Mouse (Mus musculus): ENCODE data around the gene Mxra8.

The Mxra8 gene

DNA sequence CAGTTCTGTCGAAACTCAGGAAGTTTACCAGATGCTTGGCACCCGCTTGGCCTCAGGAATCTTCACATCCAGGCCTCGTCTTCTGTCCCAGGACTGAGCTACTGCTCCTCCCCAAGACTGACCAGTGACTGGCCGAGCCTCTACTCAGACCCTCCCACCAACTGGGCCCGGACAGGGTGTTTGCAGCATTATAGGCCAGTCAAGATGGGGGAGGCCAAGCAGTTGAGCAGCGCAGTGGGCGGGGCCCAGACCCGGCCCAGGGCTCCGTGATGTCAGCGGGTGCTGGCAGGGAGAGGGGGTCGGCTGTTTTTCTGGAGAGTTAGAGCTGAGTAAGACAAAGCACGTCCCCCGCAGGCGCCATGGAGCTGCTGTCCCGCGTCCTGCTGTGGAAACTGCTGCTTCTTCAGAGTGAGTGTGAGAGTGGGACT lies at the start of gene Mxra8:
Gene Mxra8, plus strand, starts transcription at position 198 of the 428 bp plus-strand sequence.
- peak; percentile 97 for DNase-seq

DNA sequence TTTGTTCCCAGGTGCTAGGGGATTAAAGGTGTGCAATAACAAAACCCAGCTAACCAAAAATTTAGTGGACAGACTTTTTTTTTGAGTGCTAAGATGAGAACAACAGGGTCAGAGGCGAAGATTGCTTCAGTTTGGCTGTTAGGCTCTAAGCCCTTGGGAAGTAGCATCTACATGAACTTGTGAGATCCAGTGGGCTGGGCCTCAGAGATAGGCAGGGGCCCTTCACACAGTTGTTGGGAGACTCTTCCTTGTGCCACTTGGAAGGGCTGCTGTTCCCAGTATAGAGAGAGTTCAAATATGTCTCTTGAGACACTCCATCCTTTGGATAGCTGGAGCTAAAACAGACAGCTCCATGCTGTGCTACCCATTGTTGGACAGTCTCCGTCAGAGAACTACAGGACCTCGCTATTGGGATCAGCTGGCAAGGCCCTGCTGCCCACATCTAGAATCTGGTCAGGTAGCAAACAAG lies 49.4 kb upstream of the Mxra8 start, which contains the start of gene Ankrd65:
Gene Ankrd65, plus strand, starts transcription at position 419 of the 469 bp plus-strand sequence.
- no peak for DNase-seq

DNA sequence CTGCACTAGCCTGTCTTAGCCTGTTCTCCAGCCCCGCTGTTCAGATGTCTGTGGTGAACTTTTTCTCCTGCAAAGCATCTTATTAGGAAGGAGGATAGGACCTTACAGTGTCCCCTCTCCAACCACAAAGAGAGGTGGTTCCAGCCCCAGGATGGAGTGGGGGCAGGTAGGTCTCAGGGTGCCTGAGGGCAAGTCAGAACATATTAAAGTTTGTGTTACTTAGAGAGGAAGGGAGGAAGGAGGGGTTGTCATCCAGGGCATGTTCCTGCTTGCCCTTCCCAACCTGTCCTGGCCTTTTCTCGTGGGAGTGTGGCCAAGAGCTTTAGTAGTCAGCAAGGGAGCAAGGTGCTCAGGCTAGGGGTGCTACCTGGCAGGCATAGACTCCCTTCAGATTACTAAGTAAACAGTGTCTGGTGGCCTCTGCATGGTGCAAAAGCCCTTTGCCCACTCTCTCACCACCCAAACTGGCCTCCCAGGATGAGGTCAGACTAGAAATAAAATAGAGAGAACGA lies 48.8 kb upstream of the Mxra8 start:
- DNase-seq = no peak

DNA sequence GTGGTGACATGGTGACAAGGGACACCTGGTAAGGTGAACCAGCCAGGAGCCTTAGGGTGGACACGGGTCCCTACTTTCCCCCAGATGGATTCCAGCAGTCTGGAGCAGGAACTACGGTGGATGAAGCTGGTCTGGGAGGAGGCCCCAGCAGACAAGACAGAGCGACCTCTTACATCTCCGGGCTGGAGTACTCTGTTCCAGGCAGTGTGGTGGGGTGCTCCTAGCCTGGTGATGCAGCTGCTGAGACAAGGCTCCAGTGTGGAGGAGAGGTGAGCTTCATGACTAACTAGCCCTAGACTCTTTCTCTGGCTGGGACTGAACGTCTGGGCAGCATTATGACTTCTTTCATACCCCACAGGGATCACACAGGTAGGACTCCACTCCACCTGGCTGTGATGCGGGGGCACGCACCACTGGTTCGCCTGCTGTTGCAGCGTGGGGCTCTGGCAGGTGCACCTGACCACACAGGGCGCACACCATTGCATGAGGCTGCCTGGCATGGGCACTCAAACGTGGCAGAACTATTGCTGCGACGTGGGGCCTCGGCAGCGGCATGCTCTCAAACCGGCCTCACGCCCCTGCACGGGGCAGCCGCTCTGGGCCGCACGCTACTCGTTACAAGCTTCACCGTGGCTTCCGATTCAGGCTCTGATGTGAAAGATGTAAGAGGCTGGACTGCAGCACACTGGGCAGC lies 48.1 kb upstream of the Mxra8 start:
- DNase-seq = no peak

DNA sequence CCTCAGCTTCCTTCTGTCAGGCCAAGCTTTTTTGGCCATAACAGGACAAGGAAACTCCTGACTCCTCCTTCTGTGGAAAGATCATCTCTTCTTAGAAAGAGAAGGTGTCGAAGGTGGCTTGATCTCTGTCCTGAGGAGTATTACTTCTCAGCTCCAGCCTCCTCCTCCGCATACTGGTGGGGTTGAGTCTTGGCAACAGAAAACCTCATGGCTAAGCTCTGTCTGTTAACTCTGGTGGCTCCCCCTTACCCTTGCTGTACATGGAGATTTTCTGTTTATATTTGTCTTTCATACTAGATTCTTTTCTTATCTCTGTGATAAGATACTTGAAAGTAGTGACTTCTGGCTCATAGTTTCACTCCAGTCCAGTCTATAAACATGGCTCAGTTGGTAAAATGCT lies 45.8 kb upstream of the Mxra8 start:
- DNase-seq = no peak

DNA sequence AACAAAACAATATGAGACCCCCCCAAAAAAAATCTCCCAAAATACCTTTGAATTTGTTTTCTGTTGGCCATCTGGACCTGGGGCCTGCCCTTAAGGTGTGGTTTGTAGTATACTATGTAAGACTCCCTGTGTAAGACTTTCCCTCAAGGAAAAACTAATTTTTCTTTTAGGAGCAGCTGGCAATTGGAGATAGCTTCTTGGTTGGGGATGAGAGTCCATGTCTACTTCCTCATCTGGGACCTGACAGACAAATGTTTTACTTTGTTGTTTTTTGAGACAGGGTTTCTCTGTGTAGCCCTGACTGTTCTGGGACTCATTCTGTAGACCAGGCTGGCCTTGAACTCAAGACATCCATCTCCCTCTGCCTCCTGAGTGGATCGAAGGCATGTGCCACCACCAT lies 37.4 kb upstream of the Mxra8 start:
- no peak for DNase-seq

DNA sequence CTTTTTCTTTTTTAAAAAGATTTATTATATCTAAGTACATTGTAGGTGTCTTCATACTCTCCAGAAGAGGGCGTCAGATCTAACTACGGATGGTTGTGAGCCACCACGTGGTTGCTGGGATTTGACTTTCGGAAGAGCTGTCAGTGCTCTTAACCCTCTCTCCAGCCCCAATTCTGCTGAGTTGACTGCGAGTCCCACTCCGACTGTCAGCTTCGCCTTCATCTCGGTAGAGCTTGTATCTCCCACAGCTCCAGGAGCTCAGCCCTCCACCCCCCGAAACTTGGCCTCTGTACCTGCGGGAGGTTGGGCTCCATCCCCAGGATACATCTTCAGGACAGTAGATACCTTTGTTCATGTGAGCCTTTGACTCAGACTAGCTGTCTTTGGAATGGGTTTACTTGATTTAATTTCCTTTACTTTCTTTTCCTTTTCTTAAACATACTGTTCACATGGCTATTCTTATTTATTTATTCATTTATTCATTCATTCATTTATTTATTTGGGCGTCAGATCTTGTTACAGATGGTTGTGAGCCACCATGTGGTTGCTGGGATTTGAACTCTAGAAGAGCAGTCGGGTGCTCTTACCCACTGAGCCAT lies 36.6 kb upstream of the Mxra8 start, which contains the start of gene Mrpl20:
Gene Mrpl20, plus strand, starts transcription at position 138 of the 599 bp plus-strand sequence.
- DNase-seq = no peak

DNA sequence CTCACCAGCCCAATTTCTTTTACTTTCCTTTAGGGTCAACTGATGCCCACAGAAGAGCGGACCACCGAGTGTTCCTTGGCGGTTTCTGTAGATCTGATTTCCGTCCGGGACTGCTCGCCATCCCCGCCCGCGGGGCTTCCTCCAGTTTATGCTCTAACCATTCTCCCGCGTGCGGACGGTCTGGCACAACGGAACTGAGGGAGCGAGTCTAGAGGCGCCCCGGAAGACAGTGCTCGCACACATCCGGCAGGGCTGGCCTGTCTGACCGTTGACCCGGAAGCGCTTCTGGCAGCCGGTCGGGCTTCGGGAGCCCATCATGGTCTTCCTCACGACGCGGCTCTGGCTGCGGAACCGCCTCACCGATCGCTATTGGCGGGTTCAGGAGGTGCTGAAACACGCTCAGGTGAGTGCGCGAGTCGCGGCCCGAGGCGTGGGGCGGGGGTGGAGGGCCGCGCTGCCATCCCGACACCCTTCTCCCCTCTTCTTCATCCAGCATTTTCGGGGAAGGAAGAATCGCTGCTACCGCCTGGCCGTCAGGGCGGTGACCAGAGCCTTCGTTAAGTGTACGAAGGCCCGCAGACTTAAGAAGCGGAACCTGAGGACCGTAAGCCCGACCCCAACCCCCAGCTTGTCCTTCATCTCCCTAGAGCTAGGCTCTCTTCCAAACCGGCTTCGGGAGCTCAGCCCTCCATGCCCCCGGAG lies 36.0 kb upstream of the Mxra8 start:
- peak; percentile 98 for DNase-seq

DNA sequence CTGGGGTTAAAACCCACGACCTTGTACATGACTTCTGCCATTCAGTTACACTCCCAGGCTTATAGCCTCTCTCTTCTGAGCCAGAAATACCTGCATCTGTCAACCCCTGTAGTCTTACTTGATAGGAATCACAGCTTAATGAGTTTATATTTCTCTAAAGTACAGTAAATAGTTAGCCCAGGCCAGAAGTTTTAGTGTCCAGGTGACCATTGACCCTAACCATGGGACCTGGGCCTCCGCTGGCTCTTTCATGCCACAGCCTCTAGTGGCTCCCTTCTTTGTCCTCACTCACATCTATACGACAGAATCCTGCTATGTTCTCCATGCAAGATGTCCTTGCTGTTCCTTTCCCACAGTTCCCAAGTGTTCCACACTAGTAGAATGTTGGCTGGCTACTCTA lies 31.6 kb upstream of the Mxra8 start:
- no peak for DNase-seq

DNA sequence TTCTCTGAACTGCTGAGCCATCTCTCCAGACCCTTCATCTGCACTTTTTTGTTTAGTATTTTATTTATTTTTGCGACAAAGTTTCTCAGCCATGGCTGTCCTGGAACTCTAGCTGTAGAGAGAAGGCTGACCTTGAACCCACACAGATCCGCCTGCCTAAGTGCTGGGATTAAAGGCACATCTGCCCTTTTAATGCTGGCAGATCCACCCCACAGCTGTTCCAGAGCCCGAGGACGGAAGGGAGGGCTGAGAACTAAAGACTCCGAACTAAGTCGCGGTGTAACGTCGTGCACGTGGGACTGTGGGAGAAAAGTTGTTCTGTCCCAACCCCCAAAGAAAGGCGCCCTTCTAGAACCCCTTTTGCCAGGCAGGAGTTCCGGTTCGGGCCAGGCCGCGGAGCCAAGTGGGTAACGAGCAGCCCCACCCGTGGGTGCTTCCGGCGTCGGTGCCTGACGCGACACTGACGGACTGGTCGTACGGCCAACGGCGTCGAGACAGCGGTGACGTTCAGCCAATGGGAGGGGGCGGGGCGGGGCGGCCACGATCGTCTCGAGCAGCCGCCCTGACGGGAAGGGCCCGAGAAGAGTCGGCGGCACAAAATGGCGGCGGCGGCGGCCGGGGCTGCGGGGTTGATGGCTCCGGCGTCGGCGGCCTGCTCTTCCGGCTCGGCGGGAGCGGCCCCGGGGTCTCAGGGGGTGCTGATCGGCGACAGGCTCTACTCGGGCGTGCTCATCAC lies 27.4 kb upstream of the Mxra8 start, which contains the start of gene Ccnl2:
Gene Ccnl2, plus strand, starts transcription at position 561 of the 736 bp plus-strand sequence.
- peak; percentile 96 for DNase-seq

DNA sequence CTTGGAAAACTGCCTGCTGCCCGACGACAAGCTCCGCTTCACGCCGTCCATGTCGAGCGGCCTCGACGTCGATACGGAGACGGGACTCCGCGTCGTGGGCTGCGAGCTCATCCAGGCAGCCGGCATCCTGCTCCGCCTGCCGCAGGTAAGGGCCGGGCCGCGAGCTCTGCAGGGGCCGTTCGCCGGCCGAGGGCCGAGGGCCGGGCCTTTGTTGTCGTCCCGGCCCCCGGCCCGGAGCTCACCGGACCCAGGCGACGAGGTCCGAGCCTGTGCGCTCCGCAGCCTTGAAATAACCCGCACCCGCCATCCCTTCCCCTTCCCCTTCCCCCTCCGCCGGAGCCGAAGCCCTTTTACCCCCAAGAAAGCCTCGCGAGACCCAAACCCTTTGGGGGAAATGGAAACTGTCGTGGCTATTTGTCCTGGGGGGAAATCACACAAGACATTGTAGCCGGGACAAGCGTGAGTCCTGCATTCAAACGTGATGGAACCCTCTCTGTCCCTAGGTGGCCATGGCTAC lies 26.8 kb upstream of the Mxra8 start:
- DNase-seq = peak; percentile 65

DNA sequence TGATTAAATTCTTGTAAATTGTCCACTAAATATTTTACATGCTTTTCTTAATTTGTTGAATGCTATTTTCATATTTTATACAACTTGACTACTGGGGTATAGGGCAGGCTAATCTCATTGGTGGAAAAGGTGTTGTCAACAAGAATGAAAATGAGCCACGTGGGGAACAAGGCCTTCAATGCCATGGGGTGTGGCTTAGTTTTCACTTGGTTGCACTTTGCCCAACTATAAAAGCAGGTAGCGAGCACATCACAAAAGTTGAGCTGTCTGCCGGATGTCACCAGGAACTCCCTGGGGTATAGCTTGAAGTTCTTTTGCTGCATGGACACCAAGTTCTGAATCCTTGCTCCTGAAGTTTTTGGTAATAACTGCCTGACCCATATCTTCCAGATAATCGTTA lies 21.9 kb upstream of the Mxra8 start:
- no peak for DNase-seq

DNA sequence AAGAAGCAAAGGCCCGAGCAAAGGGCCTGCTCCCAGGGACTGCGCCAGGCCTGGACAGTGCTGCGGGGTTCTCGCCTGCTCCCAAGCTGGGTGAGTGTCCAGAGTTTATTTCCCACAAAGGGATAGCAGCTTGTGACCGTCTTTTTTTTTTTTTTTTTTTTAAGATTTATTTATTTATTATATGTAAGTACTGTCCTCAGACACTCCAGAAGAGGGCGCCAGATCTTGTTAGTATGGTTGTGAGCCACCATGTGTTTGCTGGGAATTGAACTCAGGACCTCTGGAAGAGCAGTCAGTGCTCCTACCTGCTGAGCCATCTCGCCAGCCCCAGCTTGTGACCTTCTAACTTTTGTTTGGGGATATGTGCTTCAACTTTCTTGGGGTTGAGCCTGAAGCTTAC lies 18.5 kb upstream of the Mxra8 start:
- DNase-seq = peak; percentile 56

DNA sequence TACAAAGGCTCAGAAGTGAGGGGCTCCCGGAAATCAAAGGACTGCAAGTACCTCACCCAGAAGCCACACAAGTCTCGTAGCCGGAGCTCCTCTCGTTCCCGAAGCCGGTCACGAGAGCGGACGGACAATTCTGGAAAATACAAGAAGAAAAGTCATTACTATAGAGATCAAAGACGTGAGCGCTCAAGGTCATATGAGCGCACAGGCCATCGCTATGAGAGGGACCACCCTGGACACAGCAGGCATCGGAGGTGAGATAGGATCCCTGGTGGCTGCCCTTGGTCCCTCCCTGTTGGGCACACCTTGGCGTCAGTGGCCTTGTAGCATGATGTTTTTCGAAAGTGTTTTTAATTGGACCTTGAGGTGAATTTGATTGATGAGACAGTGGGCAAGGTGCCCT lies 16.0 kb upstream of the Mxra8 start:
- no peak for DNase-seq

DNA sequence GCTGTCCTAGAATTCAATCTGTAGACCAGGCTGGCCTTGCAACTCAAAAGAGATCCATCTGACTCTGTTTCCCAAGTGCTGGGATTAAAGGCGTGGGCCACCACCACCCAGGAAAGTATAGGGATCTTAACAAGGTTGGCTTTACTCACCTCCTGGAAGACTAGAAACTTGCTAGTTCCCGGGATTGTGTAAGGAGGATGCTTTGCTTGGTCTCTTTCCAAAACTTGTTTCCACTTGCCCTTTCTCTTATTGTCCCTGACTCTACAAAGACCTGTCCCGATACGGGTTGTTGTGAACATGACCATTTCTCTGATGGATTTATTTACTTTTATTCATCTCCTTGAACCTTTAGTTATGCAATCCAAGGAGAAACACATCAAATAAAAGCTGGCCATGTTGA lies 9.6 kb upstream of the Mxra8 start:
- no peak for DNase-seq

DNA sequence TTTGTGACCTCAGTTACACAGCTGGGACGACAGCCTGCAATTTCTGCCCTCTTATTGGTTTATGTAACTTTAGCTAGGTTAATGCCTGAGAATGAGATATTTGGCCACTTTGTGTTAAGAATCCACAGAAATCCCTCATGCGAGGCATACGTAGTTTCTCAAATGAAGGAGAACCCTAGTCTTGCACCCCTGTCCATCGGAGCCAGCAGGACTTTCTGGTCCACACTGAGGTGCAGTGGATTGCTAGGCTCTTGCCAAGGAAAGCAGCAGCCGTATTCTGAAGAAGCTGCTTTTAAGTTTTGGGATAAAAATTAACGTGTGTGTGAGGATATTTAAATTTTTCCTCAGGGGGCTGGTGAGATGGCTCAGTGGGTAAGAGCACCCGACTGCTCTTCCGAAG lies 8.9 kb upstream of the Mxra8 start:
- no peak for DNase-seq

DNA sequence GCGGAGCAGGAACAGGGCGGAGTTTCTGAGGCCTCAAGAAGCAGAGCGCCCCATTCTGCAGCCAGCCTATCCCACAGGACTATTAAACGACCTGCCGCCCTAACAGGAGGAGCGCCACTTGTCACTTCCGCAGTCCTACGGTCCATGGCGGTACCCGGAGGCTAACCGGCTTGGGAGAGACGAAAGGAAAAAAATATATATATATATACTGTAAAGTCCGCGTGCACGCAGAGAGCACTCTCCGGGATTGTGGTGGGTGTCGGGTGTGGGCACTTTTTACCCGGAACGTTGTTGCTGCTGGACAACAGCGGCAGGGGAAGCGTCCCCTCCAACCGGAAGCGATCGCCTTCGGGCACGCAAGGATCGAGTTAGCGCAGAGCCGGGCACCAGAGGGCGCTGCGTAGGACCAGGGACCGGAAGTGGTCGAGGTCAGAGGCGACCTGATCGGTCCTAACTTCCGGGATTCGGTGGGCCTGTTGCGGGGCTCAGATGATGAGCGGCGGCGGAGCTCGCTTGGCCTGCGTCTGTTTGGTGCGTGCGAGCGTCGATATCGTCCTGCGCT lies 8.2 kb upstream of the Mxra8 start, which contains the start of gene Aurkaip1:
Gene Aurkaip1, plus strand, starts transcription at position 68 of the 562 bp plus-strand sequence.
- peak; percentile 98 for DNase-seq

DNA sequence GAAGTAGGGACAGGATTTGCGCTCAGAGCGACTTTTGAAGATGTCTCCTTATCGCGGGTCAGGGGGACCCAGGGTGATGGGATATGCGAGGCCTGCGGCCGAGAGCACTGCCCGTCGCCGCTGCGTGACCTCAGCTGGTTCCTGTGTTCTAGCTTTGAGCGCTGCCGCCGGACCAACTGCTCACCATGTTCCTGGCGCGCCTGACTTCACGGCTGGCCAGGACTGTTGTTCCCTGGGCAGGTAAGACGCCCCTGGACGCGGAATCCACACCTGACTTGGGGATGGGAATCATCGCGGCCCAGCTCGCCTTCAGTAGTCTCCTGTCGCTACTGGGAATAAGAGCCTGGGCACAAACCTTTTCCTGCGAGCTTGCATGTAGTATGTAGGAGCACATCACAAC lies 7.6 kb upstream of the Mxra8 start:
- no peak for DNase-seq

DNA sequence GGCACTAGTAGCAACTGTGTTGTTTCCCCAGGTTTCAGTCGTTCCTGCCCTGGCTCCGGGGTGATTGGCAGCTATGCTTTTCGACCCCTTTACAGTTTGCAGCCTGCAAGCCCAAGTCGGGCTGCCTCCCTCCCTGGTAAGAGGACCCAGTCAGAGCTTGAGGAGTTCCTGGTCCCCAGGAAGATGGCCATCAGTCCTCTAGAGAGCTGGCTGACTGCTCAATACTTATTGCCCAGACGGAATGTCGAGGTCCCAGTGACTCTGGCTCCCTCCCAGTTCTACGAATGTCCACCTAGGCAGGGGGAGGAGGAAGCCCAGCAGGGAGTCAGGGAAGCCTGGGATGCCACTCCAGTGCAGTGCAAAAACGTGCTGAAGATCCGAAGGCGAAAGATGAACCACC lies 7.2 kb upstream of the Mxra8 start:
- DNase-seq = no peak

DNA sequence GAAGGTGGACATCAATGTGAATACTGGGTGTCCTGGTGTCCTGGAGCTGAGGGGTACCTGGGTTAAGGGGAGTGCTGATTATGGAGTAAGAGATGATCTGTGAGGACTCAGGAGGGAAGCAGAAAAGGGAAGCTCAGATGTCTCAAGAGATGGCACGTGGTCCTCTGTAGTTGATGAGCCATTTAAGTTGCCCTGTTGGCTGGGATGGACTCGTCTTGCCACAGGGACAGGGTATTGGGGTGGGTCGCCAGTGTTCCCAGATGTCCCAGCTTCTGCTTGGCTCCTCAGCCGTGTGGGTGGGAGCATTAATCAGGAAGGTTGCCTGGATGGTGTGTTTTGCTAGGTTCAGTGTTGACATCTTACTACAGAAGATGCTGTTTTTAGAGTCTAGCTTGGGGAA lies 6.2 kb upstream of the Mxra8 start:
- no peak for DNase-seq

DNA sequence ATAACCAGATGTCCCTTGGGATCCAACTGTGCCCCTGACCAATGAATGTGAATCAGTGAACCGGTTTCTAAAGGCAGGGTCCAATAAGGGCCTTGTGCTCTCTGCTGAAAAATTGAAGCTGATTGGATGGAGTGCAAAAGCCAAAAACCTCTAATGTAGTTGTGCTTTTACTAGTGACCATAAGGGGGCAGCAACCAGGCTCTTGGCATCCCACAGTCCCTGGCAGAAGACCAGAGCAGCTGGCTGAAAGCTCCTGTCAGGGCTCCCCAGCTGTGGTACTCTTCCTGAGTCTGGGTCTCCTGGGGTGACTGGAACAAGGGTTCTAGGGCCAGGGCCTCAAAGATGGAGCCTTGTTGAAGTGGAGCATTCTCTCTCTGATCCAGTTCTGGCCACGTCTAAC lies 5.6 kb upstream of the Mxra8 start:
- peak; percentile 92 for DNase-seq

DNA sequence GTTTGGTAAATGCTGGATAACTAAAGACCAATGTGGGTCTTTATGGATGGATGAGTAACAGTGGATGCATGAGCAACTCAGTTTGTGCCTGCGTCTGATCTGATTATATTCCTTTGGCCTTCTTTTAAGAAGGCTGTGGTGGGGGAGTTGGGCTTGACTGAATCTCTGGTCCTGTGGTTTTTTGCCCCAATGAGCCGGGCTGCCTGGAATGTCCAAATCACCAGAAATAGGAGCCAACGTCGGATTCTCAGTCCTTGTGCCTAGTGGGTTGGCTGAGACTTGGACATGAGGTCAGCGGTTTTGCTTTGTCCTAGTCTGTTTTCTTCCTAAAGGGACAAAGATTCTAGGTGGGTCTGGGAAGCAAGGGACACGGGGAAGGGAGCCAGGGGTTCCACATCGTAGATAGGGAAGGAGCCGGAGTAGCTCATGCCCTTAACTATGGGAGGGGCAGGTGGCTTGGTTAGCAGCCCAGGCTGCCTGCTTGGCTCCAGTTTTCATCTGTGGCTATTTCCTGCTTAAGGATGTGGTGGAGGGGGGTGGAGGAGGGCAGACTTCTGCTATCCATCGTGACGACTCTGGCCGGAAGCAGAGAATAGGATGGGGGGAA lies 2.0 kb upstream of the Mxra8 start:
- peak; percentile 81 for DNase-seq
